Mouse (Mus musculus) left cerebral cortex, adult 2 months (tissue): ENCODE measurements around the gene Olfr115. TPM values are rescaled to one million over a fixed set of nuclear protein-coding genes. Genes with fewer than 3 reads are reported as not detected.

ENCODE experiments used
- DNase-seq, 2 experiments: peaks; one replicate each; pipeline ENCODE4 v3.0.0; 2021 to 2022; ENCODE audit warnings: low spot score in 2 of 2, mixed read lengths in 1 of 2; ENCODE audit errors: extremely low spot score in 1 of 2
- H3K27ac ChIP-seq: fragments of 200-600 bp; 2 replicates; pipeline ENCODE4 v1.8.1; 2022
- H3K4me3 ChIP-seq: fragments of 200-600 bp; 2 replicates; pipeline ENCODE4 v1.8.1; 2022
- CTCF ChIP-seq: fragments of 200-600 bp; IDR thresholded peaks from 2 replicates; pipeline ENCODE4 v1.8.1; 2022; ENCODE audit warnings: antibody characterized with exemption, mild to moderate bottlenecking, moderate library complexity
- intact Hi-C: fragments of 180-260 bp; cut with DNase I; formaldehyde crosslinking; loops from one replicate; pipeline ENCODE4 v1.15.1; 2025
- long read RNA-seq, 2 experiments: library from polyadenylated mRNA; stranded (forward); transcript quantifications; one replicate each; pipeline ENCODE4 v2.0.0; 2021; ENCODE audit warnings: borderline mapping rate in 2 of 2
- total RNA-seq, 2 experiments: library from RNA; stranded (reverse); gene quantifications; 2 replicates each; pipeline ENCODE4 v1.2.3; 2021

Olfr115 gene
- total RNA-seq = not detected
- long read RNA-seq, experiment 1 = 0 reads
- long read RNA-seq, experiment 2 = 0 reads

- H3K27ac ChIP-seq = no peak within 1 kb of the TSS
- no peak for TF ChIP-seq CTCF
- no peak for DNase-seq
- intact Hi-C loops = no loop called here
- H3K4me3 ChIP-seq = no peak within 1 kb of the TSS
Measured at GRCm38 (mm10) chr17:37627009-37627408, at the start of gene Olfr115, which contains the start of gene Olfr116. Gene Olfr115, minus strand, starts transcription at chr17:37627109. Gene Olfr116, minus strand, starts transcription at chr17:37627199.

DNA sequence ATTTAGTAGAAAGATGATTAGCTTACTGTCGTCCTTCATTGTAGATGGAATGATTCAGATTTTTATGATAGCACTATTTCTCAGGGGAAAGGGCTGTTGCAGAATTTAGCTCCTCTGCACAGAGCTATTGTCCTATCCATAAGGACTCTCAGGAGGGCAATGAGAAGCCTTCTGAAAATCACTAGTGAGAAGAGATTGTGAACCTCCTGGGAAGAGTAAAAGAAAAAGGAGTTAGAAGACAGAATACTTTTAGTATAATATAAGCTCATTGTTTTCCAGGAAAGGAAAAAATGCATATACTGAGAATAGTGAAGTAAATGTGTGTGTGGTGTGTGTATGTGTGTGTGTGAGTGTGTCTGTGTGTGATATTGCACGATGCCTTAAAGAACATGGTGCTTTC lies 39.8 kb upstream of the Olfr115 start, which contains the start of gene Olfr118:
Gene Olfr118 (plus strand): TSS at position 301 of the 400 bp plus-strand sequence.
- Histone ChIP-seq H3K4me3 (no peak within 1 kb of the TSS), H3K27ac (no peak within 1 kb of the TSS)
- intact Hi-C loops = no loop called here
- no peak for TF ChIP-seq CTCF
- no peak for DNase-seq

GRCm38 (mm10) chr17:37663682-37664081 lies 36.8 kb upstream of the Olfr115 start, which contains the start of gene Olfr117:
Gene Olfr117, minus strand, starts transcription at chr17:37663782.
- TF ChIP-seq CTCF = no peak
- Histone ChIP-seq H3K27ac (no peak within 1 kb of the TSS), H3K4me3 (no peak within 1 kb of the TSS)
- no peak for DNase-seq
- intact Hi-C loops = no loop called here

- intact Hi-C loops = no loop called here
- no peak for TF ChIP-seq CTCF
- H3K4me3 ChIP-seq = no peak within 1 kb of the TSS
- DNase-seq = no peak
- no peak within 1 kb of the TSS for H3K27ac ChIP-seq
Measured at GRCm38 (mm10) chr17:37592643-37593042, 34.3 kb downstream of the Olfr115 start, which contains the start of gene Olfr114. Gene Olfr114, minus strand, starts transcription at chr17:37592743.

DNA sequence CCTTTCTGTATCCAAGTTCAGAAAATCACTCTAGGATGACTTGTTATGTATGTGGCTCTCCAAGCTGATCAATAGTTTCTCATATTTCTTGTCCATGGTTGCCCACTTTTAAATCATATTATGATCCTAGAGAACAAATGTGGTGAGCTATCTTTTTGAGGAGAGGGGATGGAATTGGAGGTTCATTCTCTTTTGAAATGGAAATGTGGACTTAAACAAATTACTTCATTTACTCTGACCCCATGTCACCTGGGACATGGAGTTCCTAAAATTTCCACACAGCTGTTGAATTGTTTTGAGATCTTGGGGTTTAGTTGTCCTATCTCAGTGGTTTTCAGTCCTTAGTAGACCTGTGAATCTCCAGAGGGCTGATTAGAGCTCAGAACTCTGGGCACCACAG lies 49.3 kb downstream of the Olfr115 start, which contains the start of gene Olfr113:
Gene Olfr113 (minus strand): TSS at position 101 of the 400 bp plus-strand sequence.
- no peak for TF ChIP-seq CTCF
- no peak within 1 kb of the TSS for H3K4me3 ChIP-seq
- intact Hi-C loops = no loop called here
- no peak for DNase-seq
- no peak within 1 kb of the TSS for H3K27ac ChIP-seq

DNA sequence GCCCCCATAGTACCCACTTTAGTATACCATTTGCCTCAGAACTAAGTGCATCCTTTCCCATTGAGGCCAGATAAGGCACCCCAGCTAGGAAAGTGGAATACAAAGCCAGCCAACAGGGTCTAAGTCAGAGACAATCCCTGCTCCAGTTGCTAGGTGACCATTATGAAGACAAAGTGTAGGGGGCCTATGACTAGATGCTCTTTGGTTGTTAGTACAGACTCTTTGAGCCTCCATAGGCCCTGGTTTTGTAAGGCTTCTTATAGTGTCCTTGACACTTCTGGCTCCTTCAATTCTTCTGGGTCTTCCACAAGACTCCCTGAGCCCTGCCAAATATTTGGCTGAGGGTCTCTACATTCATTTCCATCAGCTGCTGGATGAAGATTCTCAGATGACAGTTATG lies 57.6 kb downstream of the Olfr115 start, which contains the start of gene Olfr112:
Gene Olfr112 (minus strand): TSS at position 101 of the 400 bp plus-strand sequence.
- no peak for DNase-seq
- H3K4me3 ChIP-seq = no peak within 1 kb of the TSS
- no peak within 1 kb of the TSS for H3K27ac ChIP-seq
- intact Hi-C loops = no loop called here
- no peak for TF ChIP-seq CTCF

Other genes starting within 250 kb of the Olfr115 start
- gene Olfr105-ps, start 248.1 kb downstream of the Olfr115 start, total RNA-seq = not detected
- not detected for gene Olfr106-ps, start 236.7 kb downstream of the Olfr115 start, total RNA-seq
- not detected for gene Olfr107, start 227.9 kb downstream of the Olfr115 start, total RNA-seq
- not detected for gene Olfr108, start 181.6 kb downstream of the Olfr115 start, total RNA-seq
- not detected for gene Olfr109, start 168.2 kb downstream of the Olfr115 start, total RNA-seq
- not detected for gene H2-M2, start 143.6 kb downstream of the Olfr115 start, total RNA-seq
- gene Olfr110, start 134.6 kb downstream of the Olfr115 start, total RNA-seq = not detected
- gene Olfr111, start 119.1 kb downstream of the Olfr115 start, total RNA-seq = not detected
- not detected for gene Olfr112, start 57.7 kb downstream of the Olfr115 start, total RNA-seq
- gene Olfr113, start 49.4 kb downstream of the Olfr115 start, total RNA-seq = not detected
- gene Olfr114, start 34.4 kb downstream of the Olfr115 start, total RNA-seq = not detected
- gene Olfr116, start 90 bp upstream of the Olfr115 start, total RNA-seq = not detected
- not detected for gene Olfr117, start 36.7 kb upstream of the Olfr115 start, total RNA-seq
- gene Olfr118, start 39.9 kb upstream of the Olfr115 start, total RNA-seq = not detected
- not detected for gene Olfr119, start 69.5 kb upstream of the Olfr115 start, total RNA-seq
- gene Olfr120, start 94.7 kb upstream of the Olfr115 start, total RNA-seq = not detected
- gene Olfr121, start 121.7 kb upstream of the Olfr115 start, total RNA-seq = not detected
- not detected for gene Olfr122, start 141.5 kb upstream of the Olfr115 start, total RNA-seq
- not detected for gene Olfr123, start 166.4 kb upstream of the Olfr115 start, total RNA-seq
- not detected for gene Olfr124, start 172.8 kb upstream of the Olfr115 start, total RNA-seq
- gene Olfr125, start 205.8 kb upstream of the Olfr115 start, total RNA-seq = not detected
- not detected for gene Olfr126, start 220.4 kb upstream of the Olfr115 start, total RNA-seq